Mouse (Mus musculus) small intestine, adult 2 months (tissue): ENCODE measurements around the gene Plbd1. TPM values are rescaled to one million over a fixed set of nuclear protein-coding genes. Genes with fewer than 3 reads are reported as not detected.

Source experiments
- H3K27ac ChIP-seq: fragments of 200-500 bp; 2 replicates; pipeline ENCODE4 v1.5.1; 2012; ENCODE audit warnings: low read depth, low read length, control low read depth, inconsistent platforms; ENCODE audit not compliant: insufficient read depth
- H3K27me3 ChIP-seq: fragments of 200-500 bp; 2 replicates; pipeline ENCODE4 v1.6.1; 2012; ENCODE audit warnings: mild to moderate bottlenecking, moderate library complexity, low read length, inconsistent platforms; ENCODE audit not compliant: control insufficient read depth, insufficient read depth
- H3K36me3 ChIP-seq: fragments of 200-500 bp; 2 replicates; pipeline ENCODE4 v1.6.1; 2012; ENCODE audit warnings: mild to moderate bottlenecking, low read length, control low read depth, inconsistent platforms; ENCODE audit not compliant: control insufficient read depth, insufficient read depth
- H3K4me1 ChIP-seq: fragments of 200-500 bp; 2 replicates; pipeline ENCODE4 v1.6.1; 2012; ENCODE audit warnings: low read length, inconsistent platforms, mixed read lengths; ENCODE audit not compliant: control insufficient read depth, insufficient read depth, insufficient read length
- H3K4me3 ChIP-seq: fragments of 200-500 bp; 2 replicates; pipeline ENCODE4 v1.5.1; 2012; ENCODE audit warnings: low read depth, mild to moderate bottlenecking, control low read depth, inconsistent platforms, low read length, moderate library complexity
- CTCF ChIP-seq: fragments of 200-500 bp; IDR thresholded peaks from 2 replicates; pipeline ENCODE4 v1.5.1; 2012; ENCODE audit warnings: low read depth, mild to moderate bottlenecking, control low read depth, inconsistent platforms, low read length, moderate library complexity, mixed read lengths; ENCODE audit not compliant: insufficient replicate concordance, insufficient read length; ENCODE audit errors: extremely low read depth
- POLR2A ChIP-seq: fragments of 200-500 bp; IDR thresholded peaks from 2 replicates; pipeline ENCODE4 v1.6.1; 2012; ENCODE audit warnings: low read depth, mild to moderate bottlenecking, control low read depth, inconsistent platforms, low read length, moderate library complexity
- WGBS: fragments of 180-500 bp; shearing (Covaris S2); methylation state at CpG from one replicate; pipeline ENCODE4 v1.1.7; 2018; 5-methylcytosine and 5-hydroxymethylcytosine counted together
- polyA plus RNA-seq: library from polyadenylated mRNA; depleted of rRNA; stranded (reverse); fragments of >200 nt; gene quantifications from 2 replicates; pipeline ENCODE4 v1.2.3, GENCODE M21; 2012

The Plbd1 gene
- polyA plus RNA-seq, 1 experiment = 84.9 TPM

DNA sequence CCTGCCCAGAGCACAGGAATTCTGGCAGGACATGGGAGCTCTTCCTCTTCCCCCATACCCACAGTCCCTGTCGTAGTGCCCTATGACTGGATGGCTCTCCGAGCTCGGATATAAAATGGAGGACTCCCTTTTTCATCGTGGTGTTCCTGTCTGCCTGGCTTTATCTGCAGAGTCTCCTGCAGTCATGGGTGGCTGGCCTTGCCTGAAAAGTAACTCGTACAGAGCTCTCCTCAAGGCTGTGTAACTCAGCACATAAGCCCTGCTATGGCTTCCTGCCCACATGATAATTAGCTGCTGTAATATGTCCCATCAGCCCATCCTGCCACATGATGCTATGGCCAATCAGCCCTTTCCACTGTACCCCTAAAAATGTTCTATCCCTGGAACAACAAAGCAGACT, 23.7 kb upstream of the Plbd1 start:
- Histone ChIP-seq H3K4me3 (no peak overlapping the region), H3K27ac (no peak overlapping the region), H3K27me3 (no peaks in the 10 kb centered on the region), H3K4me1 (0 out of 2 replicates have a peak, but pooled peaks cover 2% of the 10 kb centered on the region), H3K36me3 (no peaks in the 10 kb centered on the region)
- TF ChIP-seq POLR2A = no peak
- no peak for TF ChIP-seq CTCF
- 69% methylated on average over 5 of the region's 5 CpGs for WGBS

DNA sequence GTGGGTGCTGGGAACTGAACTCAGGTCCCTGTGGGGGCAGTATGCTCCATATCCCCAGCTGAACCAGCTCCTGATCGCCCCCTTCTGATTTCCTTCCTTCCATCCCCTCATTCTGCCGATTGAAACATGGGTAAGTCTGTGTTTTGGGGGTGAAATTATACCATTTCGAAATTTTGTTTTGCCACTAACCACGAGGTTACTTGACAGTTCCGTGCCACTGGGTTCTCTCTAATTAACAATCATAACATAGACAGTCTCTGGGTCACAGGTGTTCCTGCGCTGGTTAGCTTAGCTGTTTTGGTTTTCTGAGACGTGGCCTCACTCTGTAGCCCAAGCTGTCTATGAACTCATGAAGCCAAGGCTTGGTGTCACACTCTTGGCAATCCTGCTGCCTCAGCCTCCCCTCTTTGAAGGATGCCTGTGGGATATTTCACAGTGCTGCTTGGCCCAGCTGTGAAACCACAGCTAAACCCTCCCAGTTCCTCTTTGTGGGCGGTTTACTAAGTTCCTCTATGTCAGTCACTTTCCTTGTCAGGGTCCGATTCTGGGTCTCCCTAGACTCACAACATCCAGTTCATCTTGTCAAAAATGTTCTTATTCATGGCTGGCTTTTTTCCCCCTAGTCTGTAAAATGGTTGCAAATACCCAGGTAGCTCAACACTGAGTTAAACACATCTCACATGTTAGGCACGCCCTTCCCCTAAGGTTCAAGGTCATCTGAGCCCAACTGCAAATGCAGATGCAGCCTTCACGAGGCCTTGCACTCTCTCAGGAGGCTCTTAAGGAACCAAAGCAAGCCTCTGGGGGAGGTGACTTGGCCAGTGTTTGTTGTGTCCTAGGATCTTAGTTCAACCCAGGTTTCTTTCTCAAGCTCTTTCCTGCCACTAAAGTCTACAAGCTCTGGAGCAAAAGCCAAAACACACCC, 21.9 kb upstream of the Plbd1 start:
- TF ChIP-seq CTCF (no peak), POLR2A (no peak)
- H3K36me3 ChIP-seq = no peaks in the 10 kb centered on the region
- peak overlapping the region; percentile 49; the same call in 1 of the 2 replicates for H3K27ac ChIP-seq
- H3K4me1 ChIP-seq = no peaks in the 10 kb centered on the region
- no peak overlapping the region for H3K4me3 ChIP-seq
- 82% methylated on average over 11 of the region's 11 CpGs for WGBS
- H3K27me3 ChIP-seq = no peaks in the 10 kb centered on the region

DNA sequence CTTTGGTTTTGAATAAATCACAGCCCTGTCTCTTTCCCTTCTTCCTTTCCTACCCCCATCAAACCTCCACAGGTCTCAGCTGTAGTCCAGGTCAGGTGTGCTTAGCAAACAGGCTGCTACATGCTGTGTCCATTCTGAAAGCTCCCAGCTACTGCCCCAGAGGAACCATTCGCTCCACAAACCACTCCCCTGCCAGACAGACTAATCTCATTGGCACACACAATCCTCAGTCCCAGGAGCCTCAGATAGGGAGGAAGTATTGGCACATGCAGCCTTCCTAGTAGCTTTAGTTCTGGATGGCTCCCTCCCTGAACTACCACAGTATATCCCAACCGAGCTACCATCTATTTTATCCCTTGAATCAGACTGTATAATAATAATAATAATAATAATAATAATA, 17.7 kb upstream of the Plbd1 start:
- 53% methylated on average over 2 of the region's 2 CpGs for WGBS
- TF ChIP-seq POLR2A (no peak), CTCF (no peak)
- Histone ChIP-seq H3K27ac (no peak overlapping the region), H3K27me3 (no peaks in the 10 kb centered on the region), H3K4me1 (no peaks in the 10 kb centered on the region), H3K36me3 (no peaks in the 10 kb centered on the region), H3K4me3 (no peak overlapping the region)

DNA sequence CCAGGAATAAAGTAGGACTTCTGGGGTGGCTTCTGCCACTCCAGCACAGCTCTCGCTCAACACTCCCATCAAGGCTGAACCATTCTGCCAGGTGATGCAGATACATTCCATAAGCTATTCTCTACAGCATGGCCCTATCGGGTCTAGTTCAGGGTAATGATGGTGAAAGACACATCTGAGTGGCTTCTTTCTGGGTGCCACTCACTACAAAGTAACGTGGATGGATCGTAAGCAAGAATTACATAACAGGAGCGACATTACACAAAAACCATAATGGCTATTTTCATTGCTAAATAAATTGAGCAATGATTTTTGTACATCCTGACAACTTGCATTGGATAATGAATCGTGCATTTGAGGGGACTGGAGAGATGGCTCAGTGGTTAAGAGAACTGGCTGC, 13.2 kb upstream of the Plbd1 start:
- Histone ChIP-seq H3K36me3 (no peaks in the 10 kb centered on the region), H3K4me1 (peaks cover 2% of the 10 kb centered on the region; the same call in 1 of the 2 replicates), H3K27ac (no peak overlapping the region), H3K4me3 (no peak overlapping the region), H3K27me3 (no peaks in the 10 kb centered on the region; the same call in 1 of the 2 replicates)
- no peak for TF ChIP-seq CTCF
- TF ChIP-seq POLR2A = no peak
- 94% methylated on average over 6 of the region's 6 CpGs for WGBS

DNA sequence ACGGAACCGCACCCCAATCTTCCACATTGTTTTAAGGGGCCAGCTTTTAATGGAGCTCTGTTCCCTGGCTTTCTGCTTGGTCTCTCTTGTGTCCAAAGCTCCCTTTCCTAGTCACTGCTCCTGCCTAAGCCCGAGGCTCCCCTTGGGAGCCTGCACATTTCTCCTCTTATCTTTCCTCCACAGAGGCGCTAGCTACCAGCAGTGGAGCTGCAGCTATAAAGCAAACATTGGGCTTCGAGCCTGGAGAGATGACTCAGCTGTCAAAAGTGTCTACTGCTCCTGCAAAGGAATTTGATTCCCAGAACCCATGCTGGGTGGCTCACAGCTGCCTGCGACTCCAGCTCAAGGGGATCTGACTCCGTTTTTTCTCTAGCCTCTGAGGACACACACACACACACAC, 10.7 kb upstream of the Plbd1 start:
- WGBS = 41% methylated on average over 7 of the region's 7 CpGs
- H3K27ac ChIP-seq = no peak overlapping the region

DNA sequence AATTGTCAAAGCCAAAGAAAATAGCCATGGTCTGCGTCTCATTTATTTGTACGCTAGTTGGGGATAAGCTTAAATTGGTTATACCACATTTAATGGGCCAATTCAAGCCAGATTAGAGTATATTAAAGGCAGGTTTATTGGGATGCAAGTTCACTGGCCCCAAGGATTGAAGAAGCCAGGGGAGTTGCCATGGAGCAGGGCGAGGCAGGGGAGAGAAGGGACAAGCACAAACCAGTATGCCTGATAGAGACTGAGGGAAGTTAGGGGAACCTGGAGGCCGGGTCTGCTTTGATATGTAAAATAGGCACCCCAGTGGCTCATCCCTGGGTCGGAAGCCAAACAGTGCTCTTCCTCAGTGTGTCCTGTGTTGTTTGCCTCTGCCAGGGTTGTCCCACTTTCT, 7.5 kb upstream of the Plbd1 start:
- Histone ChIP-seq H3K4me1 (peaks cover 13% of the 10 kb centered on the region), H3K27ac (no peak overlapping the region), H3K4me3 (no peak overlapping the region), H3K36me3 (no peaks in the 10 kb centered on the region), H3K27me3 (no peaks in the 10 kb centered on the region; the same call in 1 of the 2 replicates)
- TF ChIP-seq CTCF (no peak), POLR2A (no peak)
- WGBS = 66% methylated on average over 5 of the region's 5 CpGs

More for the DNA sequence above, 10.7 kb upstream of the Plbd1 start:
- H3K36me3 ChIP-seq = no peaks in the 10 kb centered on the region
- no peaks in the 10 kb centered on the region; the same call in 1 of the 2 replicates for H3K27me3 ChIP-seq
- TF ChIP-seq POLR2A = no peak
- no peak for TF ChIP-seq CTCF
- H3K4me1 ChIP-seq = peaks cover 8% of the 10 kb centered on the region
- H3K4me3 ChIP-seq = no peak overlapping the region

DNA sequence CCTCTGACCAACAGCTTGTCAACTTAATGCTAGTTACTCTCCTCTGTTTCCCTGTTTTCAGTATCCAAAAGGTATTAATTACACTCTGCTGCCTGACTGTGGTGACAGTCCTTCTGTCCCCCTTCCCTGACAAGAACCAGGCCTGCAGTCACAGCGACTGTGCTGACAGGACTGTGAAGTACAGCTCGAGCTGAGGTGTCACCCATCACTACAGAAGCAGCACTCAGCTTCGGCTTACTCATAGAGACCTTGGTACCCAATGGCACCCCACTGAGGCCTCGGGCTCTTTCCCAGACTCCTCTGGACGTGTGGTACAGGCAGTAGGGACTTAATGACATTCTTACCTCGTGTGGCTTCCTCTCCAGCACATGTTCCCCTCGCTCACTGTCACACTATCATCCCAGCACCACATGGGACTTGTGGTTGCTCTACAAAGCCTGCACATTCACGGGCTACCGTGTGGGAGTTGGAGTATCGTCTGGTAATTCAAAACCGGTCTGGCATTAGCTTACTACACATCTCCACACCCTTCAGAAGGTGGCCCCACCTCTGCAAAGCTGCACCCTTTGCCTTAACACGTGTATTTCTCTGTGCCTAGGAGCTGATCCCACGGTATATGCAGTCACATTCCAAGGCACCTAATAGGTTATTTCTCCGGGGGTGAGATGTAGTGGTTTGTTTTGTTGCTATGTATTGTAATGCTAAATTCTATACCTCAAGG, 6.7 kb upstream of the Plbd1 start:
- no peak overlapping the region for H3K4me3 ChIP-seq
- H3K36me3 ChIP-seq = no peaks in the 10 kb centered on the region
- TF ChIP-seq POLR2A (no peak), CTCF (no peak)
- no peaks in the 10 kb centered on the region; the same call in 1 of the 2 replicates for H3K27me3 ChIP-seq
- peaks cover 13% of the 10 kb centered on the region for H3K4me1 ChIP-seq
- no peak overlapping the region for H3K27ac ChIP-seq
- WGBS = 47% methylated on average over 14 of the region's 14 CpGs
